Mouse (Mus musculus): ENCODE data around the gene Exoc3l.
"Not testable (repeated sequence)": the region's sequence is repeated elsewhere in the genome, so short reads cannot be mapped to it uniquely, and the experiment has no call there.

Exoc3l gene

DNA sequence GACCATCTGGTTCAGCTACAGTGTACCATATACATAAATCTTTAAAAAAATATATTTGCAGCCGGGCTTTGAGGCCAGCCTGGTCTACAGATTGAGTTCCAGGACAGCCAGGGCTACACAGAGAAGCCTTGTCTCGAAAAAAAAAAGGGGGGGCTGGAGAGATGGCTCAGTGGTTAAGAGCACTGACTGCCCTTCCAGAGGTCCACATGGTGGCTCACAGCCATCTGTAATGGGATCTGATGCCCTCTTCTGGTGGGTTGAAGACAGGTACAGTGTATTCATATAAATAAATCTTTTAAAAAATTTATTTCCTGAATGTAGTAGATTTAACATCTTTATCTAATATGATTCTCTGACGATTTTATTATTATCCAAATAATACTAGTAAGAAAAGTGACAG is 4.1 kb downstream of the Exoc3l start:
- not testable (repeated sequence) for DNase-seq (ENCODE audit: low spot score)

DNA sequence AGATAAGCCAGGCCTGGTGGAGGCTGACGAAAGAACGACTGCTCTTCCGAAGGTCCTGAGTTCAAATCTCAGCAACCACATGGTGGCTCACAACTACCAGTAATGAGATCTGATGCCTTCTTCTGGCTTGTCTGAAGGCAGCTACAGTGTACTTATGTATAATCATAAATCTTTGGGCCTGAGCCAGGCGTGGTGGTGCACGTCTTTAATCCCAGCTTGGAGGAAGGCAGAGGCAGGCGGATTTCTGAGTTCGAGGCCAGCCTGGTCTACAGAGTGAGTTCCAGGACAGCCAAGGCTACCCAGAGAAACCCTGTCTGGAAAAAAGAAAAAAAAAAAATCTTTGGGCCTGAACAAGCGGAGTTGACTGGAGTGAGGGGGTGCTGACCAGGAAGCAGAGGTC is 4.5 kb downstream of the Exoc3l start:
- not testable (repeated sequence) for DNase-seq (ENCODE audit: low spot score)

GRCm38 (mm10) chr8:105290554-105291314 is 5.2 kb downstream of the Exoc3l start:
- peak; percentile 80 for DNase-seq (ENCODE audit: low spot score)

DNA sequence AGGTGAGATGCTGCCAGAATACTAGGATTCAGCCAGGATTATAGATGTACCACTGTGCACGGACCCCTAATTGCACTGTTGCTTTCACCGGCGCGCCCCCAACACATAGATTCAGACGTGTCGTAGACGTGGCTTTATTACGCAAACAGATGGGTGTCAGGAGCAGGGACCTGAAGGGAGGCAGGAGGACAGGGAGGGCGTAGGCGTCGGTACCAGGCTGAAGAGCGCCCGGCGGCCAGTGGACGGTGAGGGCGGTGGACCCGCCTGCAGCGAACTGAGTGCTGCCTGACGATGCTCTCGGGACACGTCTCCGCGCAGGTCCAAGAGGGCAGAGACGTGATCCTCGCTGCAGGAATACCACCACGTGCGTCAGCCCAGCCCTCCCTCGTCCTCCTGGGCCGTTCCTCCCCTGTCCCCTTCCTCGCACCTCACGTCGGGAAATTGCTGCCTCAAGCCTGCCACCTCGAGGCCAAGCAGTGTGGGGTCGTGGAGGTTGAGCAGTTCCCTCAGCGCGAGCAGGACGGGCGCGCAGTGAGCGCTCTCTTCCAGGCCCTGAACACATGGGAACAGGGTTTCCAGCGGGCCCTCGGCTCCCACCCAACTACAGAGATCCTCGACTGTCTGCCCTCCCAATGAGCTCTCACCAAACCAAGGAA is 6.0 kb downstream of the Exoc3l start, which contains the start of gene 4931428F04Rik:
Gene 4931428F04Rik (minus strand): TSS at position 60 of the 656 bp plus-strand sequence.
- DNase-seq (ENCODE audit: low spot score): peak; percentile 42

- peak; percentile 92 for DNase-seq (ENCODE audit: low spot score)
Observed at GRCm38 (mm10) chr8:105288958-105289732, 6.8 kb downstream of the Exoc3l start.

- DNase-seq (ENCODE audit: low spot score): no peak
Observed at GRCm38 (mm10) chr8:105288231-105288630, 7.7 kb downstream of the Exoc3l start.

DNA sequence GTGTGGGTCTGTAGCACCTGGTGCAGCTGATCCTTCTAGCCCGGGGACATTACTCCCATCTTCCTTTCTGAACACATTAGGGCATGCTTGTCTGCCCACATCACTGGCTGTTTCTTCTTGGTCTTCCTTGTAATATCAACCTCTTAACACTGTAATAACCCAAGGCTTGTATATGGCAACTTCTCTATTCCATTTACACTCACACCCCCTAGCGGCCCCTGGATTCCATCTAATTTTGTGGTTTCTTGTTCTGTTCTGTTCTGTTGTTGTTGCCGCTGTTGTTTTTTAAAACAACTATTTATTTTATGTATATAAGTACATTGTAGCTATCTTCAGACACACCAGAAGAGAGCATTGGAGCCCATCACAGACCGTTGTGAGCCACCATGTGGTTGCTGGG is 9.0 kb downstream of the Exoc3l start:
- DNase-seq (ENCODE audit: low spot score): no peak

- DNase-seq (ENCODE audit: low spot score): no peak
Observed at GRCm38 (mm10) chr8:105285514-105285913, 10.4 kb downstream of the Exoc3l start.

- peak; percentile 31 for DNase-seq (ENCODE audit: low spot score)
Observed at GRCm38 (mm10) chr8:105283074-105283473, 12.8 kb downstream of the Exoc3l start.

DNA sequence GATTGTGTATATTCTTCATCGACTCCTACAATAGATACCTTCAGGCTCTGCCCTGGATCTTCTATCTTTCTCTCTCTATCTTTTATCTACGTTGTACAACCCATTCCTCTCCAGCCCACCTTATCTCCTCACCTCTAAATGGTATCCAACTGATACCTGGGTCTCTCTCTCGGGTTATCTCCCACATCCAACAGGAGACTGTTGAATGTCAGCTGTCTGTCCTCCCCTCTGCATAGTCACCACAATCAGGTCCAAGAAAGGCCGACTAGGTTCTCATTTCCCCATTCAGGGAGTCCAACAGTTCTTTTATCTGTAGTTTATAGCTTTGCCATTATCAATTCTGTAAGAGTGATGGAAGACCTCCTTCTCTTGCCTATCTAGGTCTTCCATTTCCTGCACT is 13.7 kb downstream of the Exoc3l start:
- no peak for DNase-seq (ENCODE audit: low spot score)

GRCm38 (mm10) chr8:105281821-105282220 is 14.1 kb downstream of the Exoc3l start:
- DNase-seq (ENCODE audit: low spot score): no peak

GRCm38 (mm10) chr8:105280567-105280966 is 15.3 kb downstream of the Exoc3l start:
- no peak for DNase-seq (ENCODE audit: low spot score)

GRCm38 (mm10) chr8:105278911-105279334 is 17.0 kb downstream of the Exoc3l start:
- DNase-seq (ENCODE audit: low spot score): peak; percentile 56

- DNase-seq (ENCODE audit: low spot score): no peak
Observed at GRCm38 (mm10) chr8:105276292-105277120, 19.4 kb downstream of the Exoc3l start.

DNA sequence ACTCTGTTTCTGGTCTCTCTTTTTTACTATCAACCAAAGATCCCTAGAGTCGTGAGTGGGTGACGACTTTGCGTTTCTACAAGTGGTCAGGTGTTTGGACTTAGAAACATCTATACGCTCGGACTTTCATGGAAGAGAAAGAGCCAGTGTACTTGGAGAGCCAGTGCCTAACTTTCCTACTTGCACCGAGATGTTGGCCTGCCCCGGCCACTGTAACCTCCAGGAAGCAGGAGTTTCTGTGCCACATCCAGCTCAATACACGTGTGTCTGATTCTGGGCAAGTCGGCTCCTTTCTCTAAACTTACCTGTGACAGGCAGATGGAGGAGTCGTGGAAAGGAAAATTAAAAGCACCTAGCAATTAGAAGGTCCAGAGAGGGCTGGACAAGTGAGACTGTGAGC is 20.1 kb downstream of the Exoc3l start, which contains the start of gene Nol3:
Gene Nol3 (plus strand): TSS at position 301 of the 400 bp plus-strand sequence.
- DNase-seq (ENCODE audit: low spot score): no peak

DNA sequence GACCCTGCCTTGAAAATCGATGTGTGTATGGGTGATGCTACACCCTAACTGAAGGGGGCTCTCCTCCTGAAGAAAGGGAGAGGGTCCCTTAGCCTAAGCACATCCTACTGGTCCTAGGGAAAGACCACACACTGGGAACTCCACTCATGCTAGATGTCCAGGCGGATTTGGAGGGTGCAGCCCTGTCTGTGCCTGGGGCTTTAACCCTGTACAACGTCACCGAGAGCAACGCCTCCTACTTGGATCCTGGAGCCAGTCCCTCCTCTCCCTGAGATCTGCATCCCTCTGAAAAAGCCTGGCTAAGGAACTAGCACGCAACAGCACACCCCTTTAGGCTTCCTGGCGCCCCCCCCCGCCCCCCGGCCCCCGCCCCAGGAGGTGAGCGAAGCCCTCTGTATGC is 20.5 kb downstream of the Exoc3l start:
- no peak for DNase-seq (ENCODE audit: low spot score)

- no peak for DNase-seq (ENCODE audit: low spot score)
Observed at GRCm38 (mm10) chr8:105270916-105271186, 25.1 kb downstream of the Exoc3l start.

DNA sequence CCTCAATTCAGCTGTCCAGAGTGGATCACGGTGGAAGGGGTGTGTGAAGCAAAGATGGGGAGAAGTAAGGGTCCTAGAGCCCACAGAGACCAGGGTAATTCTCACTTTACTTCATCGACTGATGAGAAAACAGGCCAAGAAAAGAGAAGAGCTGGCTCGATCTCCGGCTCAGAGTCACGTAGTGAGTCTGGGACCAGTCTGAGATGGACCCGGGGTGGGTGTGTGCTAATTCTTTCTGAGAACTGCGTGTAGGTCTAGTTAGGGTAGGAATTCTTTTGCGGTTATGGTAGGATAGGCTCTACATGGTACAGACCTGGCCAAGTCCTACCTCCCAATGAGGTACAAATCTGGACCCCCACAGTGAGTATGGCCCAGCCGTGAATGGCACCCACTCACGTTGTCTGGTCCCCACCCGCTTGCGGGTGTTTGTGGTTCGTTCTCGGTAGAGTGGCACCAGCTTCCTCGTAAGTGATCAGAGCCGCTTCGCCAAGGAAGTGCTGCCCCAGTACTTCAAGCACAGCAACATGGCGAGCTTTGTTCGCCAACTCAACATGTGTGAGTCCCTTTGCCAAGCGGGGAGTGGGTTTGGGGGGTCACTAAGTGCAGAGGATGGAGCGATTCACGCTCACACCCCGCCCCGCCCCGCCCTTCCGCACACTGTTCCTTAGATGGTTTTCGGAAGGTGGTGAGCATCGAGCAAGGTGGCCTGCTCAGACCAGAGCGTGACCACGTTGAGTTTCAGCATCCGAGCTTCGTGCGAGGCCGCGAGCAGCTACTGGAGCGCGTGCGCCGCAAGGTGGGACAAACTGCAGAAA is 25.6 kb downstream of the Exoc3l start:
- DNase-seq (ENCODE audit: low spot score): peak; percentile 22

GRCm38 (mm10) chr8:105269461-105269947 is 26.4 kb downstream of the Exoc3l start, which contains the start of gene Hsf4:
Hsf4 (plus strand) TSS chr8:105269801.
- DNase-seq (ENCODE audit: low spot score): peak; percentile 19

DNA sequence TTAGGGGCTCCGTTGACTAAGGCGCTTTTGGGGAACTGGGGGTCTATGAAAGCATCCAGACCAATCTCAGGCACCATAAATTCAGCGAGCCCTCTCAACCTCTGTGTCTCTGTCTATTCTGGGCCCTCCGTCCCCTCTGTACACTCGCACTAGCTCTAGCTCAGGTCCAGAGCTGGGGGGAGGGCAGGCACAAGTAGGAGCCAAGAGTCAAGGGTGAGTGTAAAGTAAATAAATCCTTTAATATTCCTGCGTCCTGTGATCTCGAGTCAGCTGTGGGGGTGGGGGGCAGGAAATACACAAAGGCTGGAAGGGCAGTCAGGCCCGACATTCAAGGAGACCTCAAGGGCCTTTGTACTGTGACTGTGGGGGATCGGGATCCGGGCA is 26.8 kb downstream of the Exoc3l start:
- DNase-seq (ENCODE audit: low spot score): no peak
